Mouse (Mus musculus): ENCODE measurements around the gene Plxnb1.

DNA sequence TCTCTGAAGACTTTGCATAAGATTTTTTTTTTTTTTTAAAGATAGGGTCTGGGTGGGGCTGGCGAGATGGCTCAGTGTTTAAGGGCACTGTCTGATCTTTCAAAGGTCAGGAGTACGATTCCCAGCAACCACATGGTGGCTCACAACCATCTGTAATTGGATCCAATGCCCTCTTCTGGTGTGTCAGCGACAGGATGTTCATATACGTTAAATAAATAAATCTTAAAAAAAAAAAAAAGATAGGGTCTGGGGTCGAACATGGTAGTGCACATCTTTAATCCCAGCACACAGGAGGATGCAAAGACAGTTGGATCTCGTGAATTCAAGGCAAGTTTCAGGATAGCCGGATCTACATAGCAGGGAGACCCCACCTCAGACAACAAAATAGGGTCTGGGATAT lies 45.9 kb upstream of the Plxnb1 start:
- TF ChIP-seq POLR2A (IDR thresholded peaks at IDR 0.05; ENCODE audit: borderline replicate concordance, extremely low read depth, low read depth, low read length) (no peak), CTCF (IDR thresholded peaks at IDR 0.05; ENCODE audit: insufficient read depth, low read length) (no peak)

Data from lung, adult 2 months (tissue).